Mouse (Mus musculus) lung, embryonic 14.5 days (tissue): Measurements from ENCODE around the gene Myo1a. TPM values are rescaled to one million over a fixed set of nuclear protein-coding genes. Genes with fewer than 3 reads are reported as not detected.
"Not testable (repeated sequence)": the region's sequence is repeated elsewhere in the genome, so short reads cannot be mapped to it uniquely, and the experiment has no call there.

Experiments
- ATAC-seq: fragments of 200-750 bp; cut with Nextera tagmentation; 2 replicates; pipeline ENCODE4 v1.8.0; 2017; ENCODE audit warnings: mild to moderate bottlenecking, moderate TSS enrichment, moderate library complexity; ENCODE audit not compliant: insufficient read depth
- DNase-seq: peaks from one replicate; pipeline ENCODE4 v3.0.0-alpha.2; 2015
- H3K27ac ChIP-seq: fragments of 300-500 bp; sonication (generic); 2 replicates; pipeline ENCODE4 v1.5.1; 2014; ENCODE audit warnings: low read depth, mild to moderate bottlenecking, moderate library complexity
- H3K27me3 ChIP-seq: fragments of 300-500 bp; sonication (generic); 2 replicates; pipeline ENCODE4 v1.6.1; 2014; ENCODE audit warnings: low read length, control low read depth; ENCODE audit not compliant: insufficient read depth
- H3K36me3 ChIP-seq: fragments of 300-500 bp; sonication (generic); 2 replicates; pipeline ENCODE4 v1.6.1; 2014; ENCODE audit warnings: control low read depth; ENCODE audit not compliant: insufficient read depth
- H3K4me1 ChIP-seq: fragments of 300-500 bp; sonication (generic); 2 replicates; pipeline ENCODE4 v1.6.1; 2014; ENCODE audit warnings: antibody characterized with exemption, control low read depth; ENCODE audit not compliant: insufficient read depth
- H3K4me2 ChIP-seq: fragments of 300-500 bp; sonication (generic); 2 replicates; pipeline ENCODE4 v1.6.1; 2014; ENCODE audit warnings: mild to moderate bottlenecking
- H3K4me3 ChIP-seq: fragments of 300-500 bp; sonication (generic); 2 replicates; pipeline ENCODE4 v1.5.1; 2014; ENCODE audit warnings: low read depth, low read length
- H3K9ac ChIP-seq: fragments of 300-500 bp; sonication (generic); 2 replicates; pipeline ENCODE4 v1.6.1; 2014
- H3K9me3 ChIP-seq: fragments of 300-500 bp; sonication (generic); 2 replicates; pipeline ENCODE4 v1.6.1; 2016; ENCODE audit warnings: low read depth, low read length, control low read depth
- CTCF ChIP-seq: IDR thresholded peaks from 2 replicates; pipeline ENCODE4 v1.5.1; 2016; ENCODE audit warnings: antibody characterized with exemption, low read depth
- WGBS: fragments of 180-500 bp; shearing (Covaris S2); extraction: QIAGEN DNeasy Blood & Tissue Kit; methylation state at CpG from one replicate; pipeline ENCODE4 v1.1.7; 2014; 5-methylcytosine and 5-hydroxymethylcytosine counted together
- polyA plus RNA-seq: library from polyadenylated mRNA; unstranded; fragments of >200 nt; fragmentation: Nextera tagmentation; extraction: Ambion mirVana; gene quantifications from 2 replicates; pipeline ENCODE4 v1.2.1, GENCODE M21; 2014

Myo1a gene
- polyA plus RNA-seq, 1 experiment from 2014 or later, result 0.28 TPM

GRCm38 (mm10) chr10:127759181-127760110 lies 54.5 kb downstream of the Myo1a start, which contains the start of the genes Rdh1 and Rdh16f1:
Gene Rdh1, plus strand, starts transcription at chr10:127759721.
Gene Rdh16f1, plus strand, starts transcription at chr10:127759787.
- no peaks in the 10 kb centered on the region for H3K9me3 ChIP-seq
- no peak within 1 kb of the TSS for H3K27ac ChIP-seq
- DNase-seq (no peak), ATAC-seq (no peak)
- TF ChIP-seq CTCF, result no peak
- H3K9ac ChIP-seq, result no peak within 1 kb of the TSS
- H3K4me3 ChIP-seq, result no peak within 1 kb of the TSS
- no peaks in the 10 kb centered on the region for H3K36me3 ChIP-seq
- no peaks in the 10 kb centered on the region for H3K27me3 ChIP-seq
- H3K4me2 ChIP-seq, result no peak within 1 kb of the TSS
- H3K4me1 ChIP-seq, result no peaks in the 10 kb centered on the region
- 55% methylated on average over 9 of the region's 9 CpGs for WGBS

- not testable (repeated sequence) for H3K4me1 ChIP-seq, ATAC-seq, H3K4me3 ChIP-seq, H3K4me2 ChIP-seq, H3K27me3 ChIP-seq, H3K9me3 ChIP-seq, DNase-seq, H3K36me3 ChIP-seq, H3K9ac ChIP-seq, H3K27ac ChIP-seq
- WGBS, result 79% methylated on average over 10 of the region's 10 CpGs
These were observed 58.0 kb downstream of the Myo1a start for GRCm38 (mm10) chr10:127762926-127763325.

- Histone ChIP-seq H3K4me1 (no peaks in the 10 kb centered on the region), H3K27ac (no peak overlapping the region), H3K4me3 (no peak overlapping the region), H3K9me3 (no peaks in the 10 kb centered on the region), H3K27me3 (no peaks in the 10 kb centered on the region), H3K36me3 (no peaks in the 10 kb centered on the region), H3K4me2 (no peak overlapping the region), H3K9ac (no peak overlapping the region)
- no peak for TF ChIP-seq CTCF
- WGBS, result 52% methylated on average over 12 of the region's 12 CpGs
- ATAC-seq (no peak), DNase-seq (no peak)
These were observed 59.1 kb downstream of the Myo1a start for GRCm38 (mm10) chr10:127763914-127764680.

- TF ChIP-seq CTCF, result no peak
- Histone ChIP-seq H3K4me1 (no peaks in the 10 kb centered on the region), H3K36me3 (no peaks in the 10 kb centered on the region), H3K4me3 (no peak overlapping the region), H3K9ac (no peak overlapping the region), H3K9me3 (no peaks in the 10 kb centered on the region), H3K27ac (no peak overlapping the region), H3K27me3 (no peaks in the 10 kb centered on the region), H3K4me2 (no peak overlapping the region)
- ATAC-seq (no peak), DNase-seq (no peak)
- 76% methylated on average over 1 of the region's 1 CpGs for WGBS
These were observed 61.6 kb downstream of the Myo1a start for GRCm38 (mm10) chr10:127766564-127766963.

Other genes starting within 250 kb of the Myo1a start
- gene Stac3, start 203.5 kb upstream of the Myo1a start, polyA plus RNA-seq, result 0.12 TPM in 1 of 2 replicates, not detected in the other
- gene Ndufa4l2, start 190.2 kb upstream of the Myo1a start, polyA plus RNA-seq, result 36.4 and 44.9 TPM in 2 replicates
- gene Shmt2, start 182.7 kb upstream of the Myo1a start, polyA plus RNA-seq, result 99.6 and 101 TPM in 2 replicates
- gene Nxph4, start 170.6 kb upstream of the Myo1a start, polyA plus RNA-seq, result 0.14 and 0.22 TPM in 2 replicates
- gene Lrp1, start 84.0 kb upstream of the Myo1a start, polyA plus RNA-seq, result 68.7 and 73.0 TPM in 2 replicates
- gene Stat6, start 62.2 kb upstream of the Myo1a start, polyA plus RNA-seq, result 27.8 and 28.1 TPM in 2 replicates
- gene Nemp1, start 38.3 kb upstream of the Myo1a start, polyA plus RNA-seq, result 11.2 and 13.2 TPM in 2 replicates
- gene Nab2, start 36.6 kb upstream of the Myo1a start, polyA plus RNA-seq, result 11.6 and 13.5 TPM in 2 replicates
- not detected in 2 replicates for gene Tac2, start 19.3 kb downstream of the Myo1a start, polyA plus RNA-seq
- 4.2 and 4.4 TPM in 2 replicates for gene Zbtb39, start 34.4 kb downstream of the Myo1a start, polyA plus RNA-seq
- gene Gpr182, start 46.6 kb downstream of the Myo1a start, polyA plus RNA-seq, result 2.6 and 3.2 TPM in 2 replicates
- 0.04 TPM in 1 of 2 replicates, not detected in the other for gene Rdh1, start 54.6 kb downstream of the Myo1a start, polyA plus RNA-seq
- gene Rdh16f1, start 54.6 kb downstream of the Myo1a start, polyA plus RNA-seq, result not detected in 2 replicates
- gene Rdh9, start 71.2 kb downstream of the Myo1a start, polyA plus RNA-seq, result 0.34 TPM in 1 of 2 replicates, not detected in the other
- not detected in 2 replicates for gene Rdh16, start 96.0 kb downstream of the Myo1a start, polyA plus RNA-seq
- gene Rdh19, start 144.8 kb downstream of the Myo1a start, polyA plus RNA-seq, result not detected in 2 replicates
- not detected in 2 replicates for gene Rdh16f2, start 161.3 kb downstream of the Myo1a start, polyA plus RNA-seq
- not detected in 2 replicates for gene Rdh7, start 183.6 kb downstream of the Myo1a start, polyA plus RNA-seq
- not detected in 2 replicates for gene Sdr9c7, start 193.3 kb downstream of the Myo1a start, polyA plus RNA-seq